Mouse (Mus musculus) midbrain, embryonic 15.5 days (tissue): ENCODE results near the gene Nxt2. TPM values are rescaled to one million over a fixed set of nuclear protein-coding genes. Genes with fewer than 3 reads are reported as not detected.

ENCODE experiments used
- ATAC-seq: fragments of 200-750 bp; cut with Nextera tagmentation; replicated peaks from 2 replicates; pipeline ENCODE4 v1.8.0; 2017; ENCODE audit warnings: moderate TSS enrichment
- H3K27ac ChIP-seq: fragments of 300-500 bp; sonication (generic); 2 replicates; pipeline ENCODE4 v1.5.1; 2015; ENCODE audit warnings: mild to moderate bottlenecking, inconsistent platforms
- H3K27me3 ChIP-seq: fragments of 300-500 bp; sonication (generic); replicated peaks from 2 replicates; pipeline ENCODE4 v1.6.1; 2015; ENCODE audit warnings: inconsistent platforms
- H3K36me3 ChIP-seq: fragments of 300-500 bp; sonication (generic); replicated peaks from 2 replicates; pipeline ENCODE4 v1.6.1; 2015; ENCODE audit warnings: inconsistent platforms
- H3K4me1 ChIP-seq: fragments of 300-500 bp; sonication (generic); 2 replicates; pipeline ENCODE4 v1.6.1; 2015; ENCODE audit warnings: inconsistent platforms
- H3K4me2 ChIP-seq: fragments of 300-500 bp; sonication (generic); 2 replicates; pipeline ENCODE4 v1.6.1; 2015; ENCODE audit warnings: inconsistent platforms, mild to moderate bottlenecking, moderate library complexity
- H3K4me3 ChIP-seq: fragments of 300-500 bp; sonication (generic); 2 replicates; pipeline ENCODE4 v1.5.1; 2015; ENCODE audit warnings: mild to moderate bottlenecking, inconsistent platforms
- H3K9ac ChIP-seq: fragments of 300-500 bp; sonication (generic); 2 replicates; pipeline ENCODE4 v1.6.1; 2015; ENCODE audit warnings: mild to moderate bottlenecking, inconsistent platforms
- H3K9me3 ChIP-seq: fragments of 300-500 bp; sonication (generic); 2 replicates; pipeline ENCODE4 v1.6.1; 2016; ENCODE audit warnings: inconsistent platforms
- WGBS: fragments of 180-500 bp; shearing (Covaris S2); methylation state at CpG from one replicate; pipeline ENCODE4 v1.1.7; 2015; ENCODE audit warnings: mixed read lengths; 5-methylcytosine and 5-hydroxymethylcytosine counted together
- polyA plus RNA-seq: library from polyadenylated mRNA; unstranded; fragments of >200 nt; fragmentation: Nextera tagmentation; extraction: Ambion mirVana; gene quantifications from 2 replicates; pipeline ENCODE4 v1.2.1, GENCODE M21; 2015

Gene Nxt2
- polyA plus RNA-seq: 16.0 and 19.2 TPM in 2 replicates

DNA sequence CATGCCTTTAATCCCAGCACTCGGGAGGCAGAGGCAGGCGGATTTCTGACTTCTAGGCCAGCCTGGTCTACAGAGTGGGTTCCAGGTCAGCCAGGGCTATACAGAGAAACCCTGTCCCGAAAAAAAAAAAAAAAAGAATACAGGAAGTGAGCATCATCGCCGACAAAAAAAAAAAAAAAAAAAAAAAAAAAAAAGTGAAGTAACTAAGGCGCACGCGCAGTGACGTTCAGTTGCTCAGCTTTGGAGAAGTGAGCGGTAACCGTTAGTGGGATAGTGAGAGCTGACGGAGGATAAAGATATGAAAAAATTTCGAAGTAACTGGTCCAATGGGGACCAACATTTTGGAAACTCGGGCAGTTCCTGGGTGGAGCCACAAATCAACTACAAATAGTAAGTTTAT, at the start of gene Nxt2:
TSS of gene Nxt2 (plus strand) at position 229 of the 400 bp plus-strand sequence.
- H3K27ac ChIP-seq: no peak within 1 kb of the TSS
- H3K9ac ChIP-seq: no peak within 1 kb of the TSS
- peak within 1 kb of the TSS; percentile 59 for H3K4me3 ChIP-seq
- WGBS: 93% methylated on average over 12 of the region's 14 CpGs
- peak within 1 kb of the TSS; percentile 49 for H3K4me2 ChIP-seq
- H3K4me1 ChIP-seq: no peaks in the 10 kb centered on the region
- H3K27me3 ChIP-seq: 0 out of 2 replicates have a peak, but pooled peaks cover 2% of the 10 kb centered on the region
- H3K9me3 ChIP-seq: no peaks in the 10 kb centered on the region
- H3K36me3 ChIP-seq: no peaks in the 10 kb centered on the region
- ATAC-seq: no peak

DNA sequence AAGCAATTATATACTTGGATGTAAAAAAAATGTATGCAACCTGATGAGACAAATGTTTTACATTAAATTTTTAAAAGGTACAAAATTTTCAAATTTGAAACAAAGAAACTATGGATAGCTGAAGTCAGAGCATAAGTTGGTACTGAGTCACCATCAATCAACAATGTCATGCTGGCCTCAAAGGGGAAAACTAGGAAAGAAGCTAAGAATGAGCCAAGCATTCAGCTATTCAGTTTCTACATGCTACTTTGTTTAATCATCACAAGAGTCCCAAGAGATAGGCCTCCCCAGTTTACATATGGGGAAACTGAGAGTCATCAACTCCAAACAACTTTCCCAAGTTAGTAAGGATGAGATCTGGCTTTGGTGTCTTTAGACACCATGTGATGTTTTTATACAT, 49.6 kb upstream of the Nxt2 start:
- Histone ChIP-seq H3K36me3 (no peaks in the 10 kb centered on the region), H3K4me3 (no peak overlapping the region), H3K27ac (no peak overlapping the region), H3K4me2 (no peak overlapping the region), H3K9me3 (no peaks in the 10 kb centered on the region), H3K4me1 (no peaks in the 10 kb centered on the region), H3K9ac (no peak overlapping the region), H3K27me3 (peaks cover 7% of the 10 kb centered on the region; the same call in 1 of the 2 replicates)
- no peak for ATAC-seq

DNA sequence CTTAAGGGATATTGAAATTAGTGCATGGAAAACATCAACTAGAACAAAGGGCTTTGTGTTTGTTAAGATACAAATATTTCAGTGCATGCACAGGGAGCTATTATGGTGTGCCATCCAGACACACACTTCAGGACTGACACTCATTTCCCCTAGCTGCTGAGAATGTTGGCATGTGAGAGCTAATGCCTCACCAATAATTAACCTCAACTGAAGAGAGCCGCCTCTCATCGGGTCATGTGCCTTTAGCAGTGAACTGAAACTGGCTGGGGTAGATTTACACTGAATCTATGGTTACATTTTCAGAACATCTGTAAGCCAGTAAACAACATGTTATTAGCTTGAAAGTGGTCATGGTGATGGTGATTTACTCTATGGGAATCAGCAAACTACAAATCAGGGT, 44.5 kb upstream of the Nxt2 start:
- Histone ChIP-seq H3K4me2 (no peak overlapping the region), H3K9me3 (no peaks in the 10 kb centered on the region), H3K4me3 (no peak overlapping the region), H3K27me3 (peaks cover 9% of the 10 kb centered on the region), H3K27ac (no peak overlapping the region), H3K36me3 (no peaks in the 10 kb centered on the region), H3K9ac (no peak overlapping the region), H3K4me1 (no peaks in the 10 kb centered on the region)
- ATAC-seq: no peak
- 88% methylated on average over 2 of the region's 2 CpGs for WGBS

GRCm38 (mm10) chrX:142189023-142189703, 37.4 kb upstream of the Nxt2 start:
- ATAC-seq: peak; percentile 91
- no peak overlapping the region for H3K27ac ChIP-seq
- H3K27me3 ChIP-seq: peaks cover 7% of the 10 kb centered on the region; the same call in 1 of the 2 replicates
- H3K4me3 ChIP-seq: no peak overlapping the region
- H3K4me2 ChIP-seq: peak overlapping the region; percentile 32
- H3K4me1 ChIP-seq: peaks cover 3% of the 10 kb centered on the region; the same call in 1 of the 2 replicates
- H3K9ac ChIP-seq: no peak overlapping the region
- H3K9me3 ChIP-seq: no peaks in the 10 kb centered on the region
- 34% methylated on average over 22 of the region's 22 CpGs for WGBS
- H3K36me3 ChIP-seq: no peaks in the 10 kb centered on the region

GRCm38 (mm10) chrX:142190355-142190754, 36.2 kb upstream of the Nxt2 start:
- Histone ChIP-seq H3K9me3 (no peaks in the 10 kb centered on the region), H3K4me3 (no peak overlapping the region), H3K9ac (no peak overlapping the region), H3K36me3 (no peaks in the 10 kb centered on the region), H3K4me2 (no peak overlapping the region), H3K4me1 (peaks cover 3% of the 10 kb centered on the region; the same call in 1 of the 2 replicates), H3K27me3 (peaks cover 10% of the 10 kb centered on the region; the same call in 1 of the 2 replicates), H3K27ac (no peak overlapping the region)
- no peak for ATAC-seq
- 76% methylated on average over 2 of the region's 2 CpGs for WGBS

DNA sequence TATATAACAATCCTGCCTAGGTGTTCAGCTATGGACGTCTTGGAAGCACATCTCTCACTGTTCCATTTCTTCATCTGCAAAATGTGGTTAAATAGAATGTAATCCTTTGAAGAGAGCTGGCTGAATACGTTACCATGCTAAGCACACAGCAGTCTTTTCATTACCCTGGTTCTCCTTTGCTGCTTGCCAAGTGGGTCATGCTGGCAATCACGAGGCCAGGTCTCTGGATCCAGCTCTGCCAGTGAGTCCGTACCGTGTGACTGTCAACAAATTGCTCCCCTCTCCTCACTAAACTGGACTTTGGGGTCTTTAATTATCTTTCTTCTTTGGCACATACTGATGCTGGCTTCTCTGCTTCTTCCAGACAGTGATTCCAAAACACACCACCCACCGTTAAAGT, 32.1 kb upstream of the Nxt2 start:
- no peak for ATAC-seq
- Histone ChIP-seq H3K9me3 (no peaks in the 10 kb centered on the region), H3K4me3 (no peak overlapping the region), H3K36me3 (no peaks in the 10 kb centered on the region), H3K9ac (no peak overlapping the region), H3K4me2 (no peak overlapping the region), H3K27ac (no peak overlapping the region), H3K4me1 (no peaks in the 10 kb centered on the region), H3K27me3 (peaks cover 9% of the 10 kb centered on the region; the same call in 1 of the 2 replicates)
- WGBS: 41% methylated on average over 6 of the region's 6 CpGs

- Histone ChIP-seq H3K4me2 (no peak overlapping the region), H3K27ac (no peak overlapping the region), H3K36me3 (no peaks in the 10 kb centered on the region), H3K27me3 (peaks cover 10% of the 10 kb centered on the region; the same call in 1 of the 2 replicates), H3K9ac (no peak overlapping the region), H3K4me1 (no peaks in the 10 kb centered on the region), H3K4me3 (no peak overlapping the region), H3K9me3 (no peaks in the 10 kb centered on the region)
- ATAC-seq: no peak
- 78% methylated on average over 1 of the region's 1 CpGs for WGBS
Observed at GRCm38 (mm10) chrX:142195551-142195950, 31.0 kb upstream of the Nxt2 start.

- H3K27ac ChIP-seq: no peak within 1 kb of the TSS
- peaks cover 10% of the 10 kb centered on the region; the same call in 1 of the 2 replicates for H3K27me3 ChIP-seq
- no peak within 1 kb of the TSS for H3K4me2 ChIP-seq
- H3K4me1 ChIP-seq: no peaks in the 10 kb centered on the region
- H3K9ac ChIP-seq: no peak within 1 kb of the TSS
- 47% methylated on average over 5 of the region's 5 CpGs for WGBS
- no peak for ATAC-seq
- no peak within 1 kb of the TSS for H3K4me3 ChIP-seq
- no peaks in the 10 kb centered on the region for H3K36me3 ChIP-seq
- no peaks in the 10 kb centered on the region for H3K9me3 ChIP-seq
Observed at GRCm38 (mm10) chrX:142196831-142197230, 29.7 kb upstream of the Nxt2 start, which contains the start of gene Gucy2f. Gene Gucy2f (minus strand): TSS chrX:142196931.

DNA sequence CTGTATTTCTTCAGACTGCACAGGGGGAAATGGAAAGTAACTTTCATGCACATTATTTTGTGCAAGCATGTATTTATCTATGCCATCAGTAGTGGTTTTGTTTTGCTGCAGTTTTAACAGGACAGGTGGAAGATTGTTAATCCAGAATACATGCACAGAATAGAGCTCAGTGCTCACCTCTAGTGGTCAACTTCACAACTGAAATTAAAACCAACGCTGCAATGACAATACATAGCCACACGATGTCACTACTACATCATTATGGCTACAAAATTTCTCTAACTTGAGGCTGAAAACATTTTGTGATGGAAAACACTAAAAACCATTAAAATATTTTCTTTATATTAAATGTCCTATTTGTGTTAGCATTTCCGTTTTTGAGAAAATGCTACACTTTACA, 26.3 kb upstream of the Nxt2 start:
- 14% methylated on average over 3 of the region's 3 CpGs for WGBS

DNA sequence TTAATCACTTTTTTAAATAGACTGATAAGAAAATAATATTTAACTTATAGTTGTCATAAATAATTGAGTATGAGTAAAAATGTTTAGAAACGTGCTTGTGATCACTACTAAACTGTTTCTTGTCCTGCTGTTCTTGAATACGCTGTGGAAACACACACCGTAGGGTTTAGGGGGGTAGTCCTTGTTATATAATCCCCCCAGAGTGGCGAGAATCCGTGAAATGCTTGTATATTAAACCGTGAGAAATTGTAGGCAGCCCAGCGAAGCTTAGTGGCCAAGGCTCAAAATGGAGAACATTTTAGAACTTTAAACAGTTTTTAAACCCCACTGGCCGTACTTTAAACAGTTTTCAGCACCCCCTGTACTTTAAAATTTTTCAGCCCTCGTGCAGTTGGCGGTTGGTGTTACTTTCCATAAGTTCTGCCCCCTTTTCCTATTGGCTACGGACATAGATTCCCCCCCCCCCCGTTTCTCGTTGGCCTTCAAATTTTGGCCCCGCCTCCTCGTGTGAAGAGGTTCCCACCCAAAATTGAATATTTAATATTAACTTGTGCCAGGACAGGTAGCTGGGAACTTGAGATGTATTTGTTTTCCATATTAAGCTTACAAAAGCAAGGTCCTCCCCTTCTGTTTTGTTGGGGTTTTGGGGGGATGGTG, 956 bp downstream of the Nxt2 start:
- Histone ChIP-seq H3K27me3 (0 out of 2 replicates have a peak, but pooled peaks cover 2% of the 10 kb centered on the region), H3K4me2 (peak overlapping the region; percentile 49), H3K36me3 (no peaks in the 10 kb centered on the region), H3K9me3 (no peaks in the 10 kb centered on the region), H3K4me1 (no peaks in the 10 kb centered on the region), H3K4me3 (peak overlapping the region; percentile 59), H3K27ac (0 out of 2 replicates have a peak overlapping the region, but pooled peaks have one; percentile 89), H3K9ac (no peak overlapping the region)
- ATAC-seq: peak; percentile 56; the same call in 1 of the 2 replicates
- WGBS: 24% methylated on average over 15 of the region's 15 CpGs

More for the DNA sequence above, 26.3 kb upstream of the Nxt2 start:
- Histone ChIP-seq H3K27me3 (peaks cover 6% of the 10 kb centered on the region; the same call in 1 of the 2 replicates), H3K4me3 (no peak overlapping the region), H3K4me2 (no peak overlapping the region), H3K9me3 (no peaks in the 10 kb centered on the region), H3K9ac (no peak overlapping the region), H3K27ac (no peak overlapping the region), H3K4me1 (no peaks in the 10 kb centered on the region), H3K36me3 (no peaks in the 10 kb centered on the region)
- ATAC-seq: peak; percentile 52; the same call in 1 of the 2 replicates

DNA sequence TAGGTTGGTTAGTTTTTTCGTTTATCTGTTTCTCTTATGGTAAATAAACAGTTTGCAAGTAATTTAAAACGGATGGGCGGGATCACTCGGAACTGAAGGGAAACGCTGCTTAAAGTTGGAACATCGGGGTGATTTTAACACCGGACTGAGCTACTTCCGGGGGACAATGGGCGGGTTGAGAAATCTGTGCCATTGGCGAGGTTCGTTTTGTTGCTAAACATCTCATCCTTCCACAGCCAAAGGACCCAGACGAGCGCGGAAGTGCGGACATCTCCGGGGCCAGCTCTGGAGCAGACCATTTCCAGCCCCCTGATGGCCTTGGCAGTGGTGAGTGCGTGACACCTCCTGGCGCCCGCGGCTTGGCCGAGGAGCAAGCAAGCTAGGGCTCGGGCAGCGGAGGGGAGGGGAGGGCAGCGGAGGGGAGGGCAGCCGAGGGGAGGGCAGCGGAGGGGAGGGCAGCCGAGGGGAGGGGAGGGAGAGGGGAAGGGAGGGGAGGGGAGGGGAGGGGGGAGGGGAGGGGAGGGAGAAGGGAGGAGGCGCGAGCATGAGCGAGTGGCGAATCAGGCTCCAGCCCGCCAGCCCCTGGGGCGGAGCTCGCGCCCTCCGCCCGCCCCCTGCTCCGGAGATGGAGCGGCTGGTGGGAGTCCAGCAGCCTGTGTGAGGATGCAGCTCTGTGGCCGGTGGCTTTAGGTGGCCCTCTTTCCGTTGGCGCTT, 1.6 kb downstream of the Nxt2 start:
- peak overlapping the region; percentile 49 for H3K4me2 ChIP-seq
- H3K27me3 ChIP-seq: 0 out of 2 replicates have a peak, but pooled peaks cover 2% of the 10 kb centered on the region
- H3K9ac ChIP-seq: peak overlapping the region; percentile 40
- H3K4me3 ChIP-seq: peak overlapping the region; percentile 59
- peak overlapping the region; percentile 89 for H3K27ac ChIP-seq
- peak; percentile 98 for ATAC-seq
- H3K36me3 ChIP-seq: no peaks in the 10 kb centered on the region
- 32% methylated on average over 36 of the region's 42 CpGs for WGBS
- no peaks in the 10 kb centered on the region for H3K9me3 ChIP-seq
- H3K4me1 ChIP-seq: no peaks in the 10 kb centered on the region

- WGBS: 28% methylated on average over 7 of the region's 7 CpGs
- peak overlapping the region; percentile 59 for H3K4me3 ChIP-seq
- no peaks in the 10 kb centered on the region for H3K9me3 ChIP-seq
- H3K9ac ChIP-seq: 0 out of 2 replicates have a peak overlapping the region, but pooled peaks have one; percentile 14
- 0 out of 2 replicates have a peak, but pooled peaks have one; percentile 31 for ATAC-seq
- no peak overlapping the region for H3K27ac ChIP-seq
- 0 out of 2 replicates have a peak, but pooled peaks cover 2% of the 10 kb centered on the region for H3K27me3 ChIP-seq
- H3K4me1 ChIP-seq: no peaks in the 10 kb centered on the region
- no peaks in the 10 kb centered on the region for H3K36me3 ChIP-seq
- peak overlapping the region; percentile 46 for H3K4me2 ChIP-seq
Observed at GRCm38 (mm10) chrX:142228769-142229158, 2.2 kb downstream of the Nxt2 start.
